Mouse (Mus musculus) lung, postnatal 25 days (tissue): ENCODE results near the gene Lclat1.

Source experiments
- DNase-seq: peaks from one replicate; pipeline ENCODE4 v3.0.0; 2022; ENCODE audit warnings: low spot score

The Lclat1 gene

DNA sequence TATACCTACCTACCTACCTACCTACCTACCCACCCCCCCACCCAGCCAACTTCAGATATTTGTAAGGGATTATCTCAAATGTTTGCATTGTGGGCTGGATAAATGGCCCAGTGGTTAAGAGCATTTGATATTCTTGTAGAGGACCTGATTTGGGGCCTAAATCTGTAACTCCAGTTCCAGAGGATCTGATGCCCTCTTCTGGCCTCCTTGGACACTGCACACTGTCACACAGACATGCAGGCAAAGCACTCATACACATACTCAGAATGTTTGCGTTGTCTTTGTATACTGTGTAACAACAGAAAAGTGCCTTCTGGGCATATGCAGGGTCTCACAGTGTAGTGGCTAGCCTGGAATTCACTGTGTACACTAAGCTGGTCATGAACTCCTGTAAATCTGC is 88.4 kb downstream of the Lclat1 start:
- no peak for DNase-seq

DNA sequence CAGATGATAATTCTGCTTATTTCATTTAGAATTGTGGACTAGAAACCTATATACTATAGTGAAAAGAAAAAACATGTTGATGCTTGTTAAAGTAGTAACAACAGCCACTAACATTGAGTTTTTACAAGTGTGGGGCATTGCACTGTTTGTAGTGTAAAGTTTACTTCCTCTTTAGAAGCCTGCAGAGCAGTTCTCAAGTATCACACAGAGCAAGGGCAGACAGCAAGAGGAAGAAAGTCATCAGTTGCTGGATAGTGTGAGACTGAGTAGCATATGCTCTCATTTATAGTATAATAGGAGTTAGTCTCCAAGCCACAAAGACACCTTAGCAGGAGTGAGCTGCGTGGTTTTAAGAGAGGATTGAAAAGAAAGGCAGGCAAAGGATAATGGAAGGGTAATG is 89.9 kb downstream of the Lclat1 start:
- DNase-seq, result no peak

GRCm38 (mm10) chr17:73199387-73199786 is 91.6 kb downstream of the Lclat1 start:
- DNase-seq, result no peak

- DNase-seq, result no peak
Observed at GRCm38 (mm10) chr17:73200380-73200779, 92.6 kb downstream of the Lclat1 start.

DNA sequence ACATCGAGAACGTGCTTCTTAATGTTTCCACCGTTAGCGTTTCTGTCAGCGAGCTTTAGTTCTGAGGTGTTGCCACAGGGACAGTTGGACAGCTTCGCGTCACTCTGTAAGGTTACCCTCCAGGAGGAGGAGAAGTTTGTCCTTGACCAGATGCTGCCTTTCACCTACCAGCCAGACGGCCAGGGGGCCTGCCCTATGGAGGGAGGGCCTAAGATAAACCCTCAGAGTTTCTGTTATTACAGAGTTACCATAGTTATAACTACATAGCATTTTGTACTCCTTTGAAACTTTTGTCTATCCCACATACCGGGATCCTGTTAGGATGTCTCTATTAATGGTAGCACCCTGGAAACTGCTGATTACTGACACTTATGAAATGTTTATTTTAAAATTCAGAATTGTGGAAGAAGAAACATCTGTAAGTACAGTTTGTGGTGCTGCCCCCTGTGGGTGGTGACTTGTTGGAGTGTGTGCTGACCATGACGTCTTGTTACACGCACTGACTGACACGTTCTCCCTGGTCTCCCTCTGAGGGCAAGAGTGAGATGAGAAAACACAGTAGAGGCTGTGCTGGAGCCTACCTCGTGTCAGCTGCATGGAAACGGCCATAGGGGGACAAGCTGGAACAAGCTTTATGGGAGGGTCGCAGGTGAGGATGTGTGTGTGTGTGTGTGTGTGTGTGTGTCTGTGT is 96.0 kb downstream of the Lclat1 start:
- no peak for DNase-seq

DNA sequence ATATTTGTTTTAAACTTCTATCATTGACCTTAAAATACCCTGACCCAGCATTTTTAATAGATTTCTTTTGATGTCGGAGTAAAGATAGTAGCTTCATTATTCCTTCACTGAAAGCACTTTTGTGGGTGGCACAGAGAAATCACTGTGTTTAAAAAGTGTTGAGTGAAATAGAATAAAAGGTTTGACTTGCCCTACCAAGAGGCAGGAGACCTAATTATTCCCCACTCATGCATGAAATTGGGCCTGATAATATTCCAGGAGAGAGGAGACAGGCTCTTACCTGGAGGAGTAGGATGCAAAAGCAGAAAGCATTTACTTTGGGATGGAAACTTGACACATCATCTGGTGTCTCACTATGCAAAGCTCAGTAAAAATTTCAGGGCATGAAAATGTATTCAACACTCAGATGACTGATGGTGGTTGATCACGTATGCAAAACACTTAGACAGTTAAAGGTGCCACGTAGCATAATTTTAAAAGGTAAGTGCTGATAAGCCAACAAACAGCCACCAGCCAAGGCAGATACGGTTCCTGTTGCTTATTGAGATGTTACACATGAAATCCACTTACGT is 103.3 kb downstream of the Lclat1 start:
- DNase-seq, result no peak

- no peak for DNase-seq
Observed at GRCm38 (mm10) chr17:73212754-73213153, 105.0 kb downstream of the Lclat1 start.

- DNase-seq, result no peak
Observed at GRCm38 (mm10) chr17:73213187-73213586, 105.4 kb downstream of the Lclat1 start.

GRCm38 (mm10) chr17:73213677-73214076 is 105.9 kb downstream of the Lclat1 start:
- DNase-seq, result no peak

DNA sequence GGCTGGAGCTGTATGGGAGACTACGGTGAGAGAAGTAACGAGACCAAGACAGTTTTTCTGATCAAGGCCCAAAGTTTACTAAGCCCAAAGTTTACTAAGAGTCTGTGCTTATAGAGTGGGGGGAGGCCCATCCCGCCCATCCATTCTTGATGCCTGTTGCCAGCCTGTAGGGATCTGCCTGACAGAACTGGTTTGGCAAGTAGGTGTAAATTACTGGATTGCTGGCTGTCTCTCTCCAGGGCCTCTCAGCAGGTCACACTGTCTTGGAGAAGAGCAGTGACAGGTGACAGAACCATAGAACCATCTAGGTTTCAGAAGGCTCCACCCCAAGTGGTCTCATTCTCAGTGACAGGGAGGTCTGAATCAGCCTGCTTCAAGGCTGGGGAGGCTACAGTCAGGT is 109.5 kb downstream of the Lclat1 start:
- DNase-seq, result no peak

- no peak for DNase-seq
Observed at GRCm38 (mm10) chr17:73220746-73221145, 113.0 kb downstream of the Lclat1 start.

- peak; percentile 11 for DNase-seq
Observed at GRCm38 (mm10) chr17:73222077-73222476, 114.3 kb downstream of the Lclat1 start.

GRCm38 (mm10) chr17:73225442-73225841 is 117.7 kb downstream of the Lclat1 start:
- DNase-seq, result no peak

DNA sequence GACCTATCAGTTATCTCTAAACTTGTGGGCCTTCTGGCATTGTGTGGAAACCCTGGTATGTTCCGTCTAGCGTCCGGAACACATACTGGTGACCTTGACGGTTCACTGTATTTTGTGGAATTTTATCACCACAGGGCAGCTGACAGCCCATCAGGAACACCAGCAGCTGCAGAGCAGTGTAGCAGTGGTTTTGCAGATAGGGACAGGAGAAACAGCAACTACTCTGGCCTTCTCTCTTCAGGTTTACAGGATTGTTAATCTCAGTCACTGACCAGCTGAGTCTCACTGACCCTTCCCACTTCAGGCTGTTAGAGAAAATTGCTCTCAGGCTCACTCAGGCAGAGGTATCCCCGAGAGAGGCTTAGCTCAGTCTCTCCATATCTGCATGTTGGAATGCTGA is 118.2 kb downstream of the Lclat1 start:
- DNase-seq, result no peak

GRCm38 (mm10) chr17:73226595-73226994 is 118.8 kb downstream of the Lclat1 start:
- DNase-seq, result no peak

GRCm38 (mm10) chr17:73227361-73227760 is 119.6 kb downstream of the Lclat1 start:
- DNase-seq, result no peak

GRCm38 (mm10) chr17:73229445-73230155 is 121.8 kb downstream of the Lclat1 start:
- no peak for DNase-seq

DNA sequence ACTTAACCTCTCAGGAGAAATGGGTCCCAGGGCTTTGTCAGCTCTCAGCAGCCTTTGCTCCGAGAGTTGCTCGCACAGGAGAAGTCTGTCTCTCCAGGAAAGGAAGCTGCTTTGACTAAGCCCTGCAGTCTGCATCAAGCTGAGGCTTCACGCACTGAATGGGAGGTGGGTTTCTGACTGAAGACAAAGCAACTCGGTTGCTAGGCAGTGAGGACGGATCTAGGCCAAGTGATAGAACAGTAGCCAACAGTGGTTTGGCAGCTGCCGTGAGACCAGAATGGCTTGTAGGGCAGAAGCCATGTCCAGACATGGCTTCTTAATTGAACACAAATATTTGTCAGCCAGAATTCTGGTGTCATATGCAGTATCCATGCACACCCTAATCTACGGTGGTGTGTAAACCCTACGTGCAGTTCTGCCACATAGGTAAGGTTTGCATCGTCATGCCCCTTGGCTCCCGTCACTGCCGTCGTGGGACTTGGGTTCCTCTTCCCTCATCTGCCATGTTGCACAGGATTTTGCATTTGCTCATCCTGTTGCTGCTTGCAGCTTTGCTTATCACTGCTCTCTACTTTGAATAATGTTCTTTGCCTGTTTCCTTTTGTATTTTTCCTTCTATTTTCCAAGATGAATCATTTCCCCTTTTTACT is 122.7 kb downstream of the Lclat1 start:
- DNase-seq, result no peak

- DNase-seq, result no peak
Observed at GRCm38 (mm10) chr17:73231337-73231736, 123.6 kb downstream of the Lclat1 start.

GRCm38 (mm10) chr17:73232593-73232992 is 124.8 kb downstream of the Lclat1 start:
- DNase-seq, result no peak

GRCm38 (mm10) chr17:73233975-73234374 is 126.2 kb downstream of the Lclat1 start:
- no peak for DNase-seq

- DNase-seq, result no peak
Observed at GRCm38 (mm10) chr17:73237178-73237853, 129.5 kb downstream of the Lclat1 start.
